Mouse (Mus musculus) right cerebral cortex, postnatal 36 days (tissue): ENCODE measurements at regions not wholly inside any gene's neighbourhood (a gene's known extent, or its start where the extent isn't known, plus 50 kb on each side); places are given as distances from the start of the nearest gene placed in this dataset.

Source experiments
- DNase-seq, 2 experiments: peaks; one replicate each; pipeline ENCODE4 v3.0.0; 2022; ENCODE audit warnings: low spot score in 2 of 2, mixed read lengths in 1 of 2

GRCm38 (mm10) chr1:82162926-82163325 lies 70.0 kb upstream of the Gm9747 start:
- no peak for DNase-seq

GRCm38 (mm10) chr1:82168158-82168557 lies 64.8 kb upstream of the Gm9747 start:
- DNase-seq: no peak

- DNase-seq: no peak
Measured at GRCm38 (mm10) chr1:82168949-82169348, 64.0 kb upstream of the Gm9747 start.

GRCm38 (mm10) chr1:82180427-82180826 lies 52.5 kb upstream of the Gm9747 start:
- DNase-seq: no peak
